Mouse (Mus musculus): Measurements from ENCODE around the gene Lyg2.

DNA sequence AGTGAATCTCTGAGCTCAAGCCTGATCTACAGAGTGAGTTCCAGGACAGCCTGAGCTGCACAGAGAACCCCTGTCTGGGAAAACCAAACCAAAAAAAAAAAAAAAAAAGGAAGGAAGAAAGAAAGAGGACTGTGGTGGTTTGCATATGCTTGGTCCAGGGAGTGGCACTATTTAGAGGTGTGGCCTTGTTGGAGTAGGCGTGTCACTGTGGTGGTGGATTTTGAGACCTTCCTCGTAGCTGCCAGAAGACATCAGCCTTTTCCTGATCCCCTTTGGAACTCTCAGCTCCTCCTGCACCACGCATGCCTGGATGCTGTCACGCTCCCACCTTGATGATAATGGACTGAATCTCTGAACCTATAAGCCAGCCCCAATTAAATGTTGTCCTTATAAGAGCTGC, 32.9 kb downstream of the Lyg2 start:
- TF ChIP-seq CTCF (IDR thresholded peaks at IDR 0.05; ENCODE audit: low read depth, low read length) (no peak), POLR2A (IDR thresholded peaks at IDR 0.05; ENCODE audit: extremely low read depth, insufficient read depth, low read length) (no peak)

Measured in liver, adult 2 months (tissue).